Mouse (Mus musculus) neural tube, embryonic 11.5 days (tissue): ENCODE measurements around the gene Ifi44. TPM values are rescaled to one million over a fixed set of nuclear protein-coding genes. Genes with fewer than 3 reads are reported as not detected.

Experiments
- ATAC-seq: fragments of 200-750 bp; cut with Nextera tagmentation; 2 replicates; pipeline ENCODE4 v1.8.0; 2017; ENCODE audit warnings: moderate number of reproducible peaks, mild to moderate bottlenecking, moderate TSS enrichment, moderate library complexity; ENCODE audit not compliant: insufficient read depth, low FRiP score, low TSS enrichment
- DNase-seq: peaks from one replicate; pipeline ENCODE4 v3.0.0-alpha.2; 2015; ENCODE audit warnings: low spot score
- H3K27ac ChIP-seq: fragments of 300-500 bp; sonication (generic); 2 replicates; pipeline ENCODE4 v1.5.1; 2014; ENCODE audit warnings: low read depth, mild to moderate bottlenecking, low read length
- H3K27me3 ChIP-seq: fragments of 300-500 bp; sonication (generic); 2 replicates; pipeline ENCODE4 v1.6.1; 2014; ENCODE audit warnings: mild to moderate bottlenecking, low read length, mixed read lengths; ENCODE audit not compliant: control insufficient read depth, insufficient read depth
- H3K36me3 ChIP-seq: fragments of 300-500 bp; sonication (generic); 2 replicates; pipeline ENCODE4 v1.6.1; 2014; ENCODE audit warnings: mild to moderate bottlenecking, low read length, moderate library complexity, mixed read lengths; ENCODE audit not compliant: control insufficient read depth, insufficient read depth
- H3K4me1 ChIP-seq: fragments of 300-500 bp; sonication (generic); 2 replicates; pipeline ENCODE4 v1.6.1; 2014; ENCODE audit warnings: low read length, mixed read lengths; ENCODE audit not compliant: control insufficient read depth, insufficient read depth
- H3K4me2 ChIP-seq: fragments of 300-500 bp; sonication (generic); 2 replicates; pipeline ENCODE4 v1.6.1; 2014; ENCODE audit warnings: low read depth, mild to moderate bottlenecking, moderate library complexity
- H3K4me3 ChIP-seq: fragments of 300-500 bp; sonication (generic); 2 replicates; pipeline ENCODE4 v1.5.1; 2014; ENCODE audit warnings: low read depth, low read length
- H3K9ac ChIP-seq: fragments of 300-500 bp; sonication (generic); 2 replicates; pipeline ENCODE4 v1.6.1; 2014; ENCODE audit warnings: mild to moderate bottlenecking, low read length
- H3K9me3 ChIP-seq: fragments of 300-500 bp; sonication (generic); 2 replicates; pipeline ENCODE4 v1.6.1; 2016; ENCODE audit warnings: low read length; ENCODE audit not compliant: control insufficient read depth
- WGBS: fragments of 180-500 bp; shearing (Covaris S2); extraction: QIAGEN DNeasy Blood & Tissue Kit; methylation state at CpG from one replicate; pipeline ENCODE4 v1.1.7; 2014; 5-methylcytosine and 5-hydroxymethylcytosine counted together
- polyA plus RNA-seq: library from polyadenylated mRNA; unstranded; fragments of >200 nt; fragmentation: Nextera tagmentation; extraction: Ambion mirVana; gene quantifications from 2 replicates; pipeline ENCODE4 v1.2.1, GENCODE M21; 2014

Ifi44 gene
- 0.11 TPM in 1 of 2 replicates, not detected in the other for polyA plus RNA-seq

- Histone ChIP-seq H3K9me3 (no peaks in the 10 kb centered on the region), H3K4me1 (no peaks in the 10 kb centered on the region), H3K36me3 (no peaks in the 10 kb centered on the region), H3K27ac (no peak within 1 kb of the TSS), H3K9ac (no peak within 1 kb of the TSS), H3K4me2 (no peak within 1 kb of the TSS), H3K27me3 (no peaks in the 10 kb centered on the region), H3K4me3 (no peak within 1 kb of the TSS)
- ATAC-seq (no peak), DNase-seq (no peak)
- WGBS = 89% methylated on average over 7 of the region's 7 CpGs
Measured at GRCm38 (mm10) chr3:151749737-151750136, at the start of gene Ifi44. Gene Ifi44, minus strand, starts transcription at chr3:151749960.

GRCm38 (mm10) chr3:151788622-151789021 lies 38.9 kb upstream of the Ifi44 start:
- 77% methylated on average over 8 of the region's 8 CpGs for WGBS
- ATAC-seq (0 out of 2 replicates have a peak, but pooled peaks have one; percentile 19), DNase-seq (no peak)
- Histone ChIP-seq H3K9ac (no peak overlapping the region), H3K36me3 (no peaks in the 10 kb centered on the region), H3K9me3 (no peaks in the 10 kb centered on the region), H3K4me3 (no peak overlapping the region), H3K27me3 (no peaks in the 10 kb centered on the region), H3K4me1 (no peaks in the 10 kb centered on the region), H3K4me2 (no peak overlapping the region), H3K27ac (no peak overlapping the region)

DNA sequence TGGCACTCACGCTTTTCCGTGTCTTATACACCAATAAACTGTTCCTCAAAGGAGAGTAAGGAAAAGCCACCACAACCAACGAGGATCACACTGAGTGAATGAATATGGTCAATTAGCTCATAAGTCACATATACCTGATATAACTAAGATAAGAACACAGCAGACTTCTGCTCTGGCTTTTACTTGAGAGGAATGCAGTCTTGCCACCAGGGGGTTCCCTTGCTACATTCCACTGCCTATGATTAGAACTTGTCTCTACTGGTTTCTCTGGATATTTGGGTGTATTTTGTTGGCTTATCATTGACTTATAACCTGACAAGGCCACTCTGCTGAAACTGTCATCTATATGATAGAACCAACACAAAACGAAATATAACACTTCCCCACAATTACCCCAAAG lies 25.3 kb upstream of the Ifi44 start:
- no peaks in the 10 kb centered on the region for H3K9me3 ChIP-seq
- no peaks in the 10 kb centered on the region for H3K36me3 ChIP-seq
- 81% methylated on average over 4 of the region's 4 CpGs for WGBS
- H3K4me2 ChIP-seq = no peak overlapping the region
- no peak overlapping the region for H3K9ac ChIP-seq
- H3K27me3 ChIP-seq = no peaks in the 10 kb centered on the region
- DNase-seq = peak; percentile 14
- ATAC-seq = no peak
- no peak overlapping the region for H3K4me3 ChIP-seq
- H3K27ac ChIP-seq = no peak overlapping the region
- no peaks in the 10 kb centered on the region for H3K4me1 ChIP-seq

GRCm38 (mm10) chr3:151771074-151771473 lies 21.3 kb upstream of the Ifi44 start:
- Histone ChIP-seq H3K4me3 (no peak overlapping the region), H3K9ac (no peak overlapping the region), H3K36me3 (no peaks in the 10 kb centered on the region), H3K4me1 (no peaks in the 10 kb centered on the region), H3K27me3 (no peaks in the 10 kb centered on the region), H3K27ac (no peak overlapping the region), H3K9me3 (no peaks in the 10 kb centered on the region), H3K4me2 (no peak overlapping the region)
- 63% methylated on average over 3 of the region's 3 CpGs for WGBS
- ATAC-seq = no peak
- peak; percentile 19 for DNase-seq

DNA sequence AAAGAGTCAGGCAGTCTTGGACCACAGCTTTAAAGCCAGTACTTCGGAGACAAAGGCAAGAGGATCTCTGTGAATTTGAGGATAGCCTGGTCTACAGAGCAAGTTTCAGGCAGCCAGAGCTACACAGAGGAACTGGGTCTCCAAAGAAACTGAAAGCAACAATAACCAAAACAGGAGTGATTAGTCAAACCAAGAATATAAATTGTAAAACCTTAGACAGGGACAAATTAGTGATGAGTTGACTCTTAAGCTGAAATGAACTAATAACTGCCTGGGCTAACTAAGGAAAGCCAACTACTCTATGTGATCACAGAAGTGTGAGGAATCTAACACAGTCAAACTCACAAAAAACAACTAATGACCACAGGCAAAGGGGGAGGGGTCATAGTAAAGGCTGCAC lies 1.2 kb downstream of the Ifi44 start:
- Histone ChIP-seq H3K27me3 (no peaks in the 10 kb centered on the region), H3K36me3 (no peaks in the 10 kb centered on the region), H3K27ac (no peak overlapping the region), H3K4me3 (no peak overlapping the region), H3K4me2 (no peak overlapping the region), H3K4me1 (no peaks in the 10 kb centered on the region), H3K9me3 (no peaks in the 10 kb centered on the region), H3K9ac (no peak overlapping the region)
- DNase-seq = no peak
- ATAC-seq = no peak
- WGBS = 86% methylated on average over 1 of the region's 1 CpGs

DNA sequence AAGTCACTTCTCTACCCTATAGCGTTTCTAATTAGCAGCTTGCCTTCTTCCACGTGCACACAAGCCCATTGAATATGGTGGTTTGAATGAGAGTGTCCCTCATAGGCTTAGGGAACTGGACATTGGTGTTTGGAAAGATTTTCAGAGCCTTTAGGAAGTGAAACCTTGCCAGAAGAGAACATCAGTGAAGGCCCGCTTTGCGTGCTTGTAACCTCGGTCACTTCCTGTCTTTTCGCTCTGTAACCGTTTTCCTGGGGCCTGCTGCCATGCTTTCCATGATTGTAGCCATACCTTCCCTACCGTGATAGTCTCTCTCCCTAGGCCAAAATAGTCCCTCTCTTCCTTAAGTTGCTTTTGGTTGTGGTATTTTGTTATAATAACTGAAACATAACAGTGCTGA lies 3.7 kb downstream of the Ifi44 start:
- DNase-seq = no peak
- no peaks in the 10 kb centered on the region for H3K36me3 ChIP-seq
- H3K4me3 ChIP-seq = no peak overlapping the region
- no peaks in the 10 kb centered on the region for H3K4me1 ChIP-seq
- 89% methylated on average over 8 of the region's 8 CpGs for WGBS
- no peak overlapping the region for H3K4me2 ChIP-seq
- H3K9me3 ChIP-seq = no peaks in the 10 kb centered on the region
- H3K27ac ChIP-seq = no peak overlapping the region
- H3K27me3 ChIP-seq = no peaks in the 10 kb centered on the region
- ATAC-seq = no peak
- no peak overlapping the region for H3K9ac ChIP-seq

DNA sequence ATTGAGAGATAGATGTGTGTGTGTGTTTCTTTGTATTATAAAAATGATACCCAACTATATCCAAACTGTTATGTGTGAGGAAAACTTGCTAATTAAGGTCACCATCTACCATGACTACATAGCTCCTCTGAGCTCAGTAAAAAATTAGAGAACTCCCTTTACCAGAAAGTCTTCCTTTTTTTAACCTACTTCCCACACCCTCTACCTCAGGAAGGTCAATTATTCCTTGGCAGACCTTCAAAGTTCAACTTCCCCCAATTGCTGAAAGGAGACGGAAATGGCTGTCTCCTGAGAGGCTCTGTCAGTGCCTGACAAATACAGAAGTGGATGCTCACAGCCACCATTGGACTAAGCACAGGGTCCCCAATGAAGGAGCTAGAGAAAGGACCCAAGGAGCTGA lies 7.5 kb downstream of the Ifi44 start:
- Histone ChIP-seq H3K36me3 (no peaks in the 10 kb centered on the region), H3K9ac (no peak overlapping the region), H3K4me1 (no peaks in the 10 kb centered on the region), H3K4me3 (no peak overlapping the region), H3K27me3 (no peaks in the 10 kb centered on the region), H3K9me3 (no peaks in the 10 kb centered on the region), H3K27ac (no peak overlapping the region), H3K4me2 (no peak overlapping the region)
- no peak for ATAC-seq
- no peak for DNase-seq
- 67% methylated on average over 1 of the region's 1 CpGs for WGBS

DNA sequence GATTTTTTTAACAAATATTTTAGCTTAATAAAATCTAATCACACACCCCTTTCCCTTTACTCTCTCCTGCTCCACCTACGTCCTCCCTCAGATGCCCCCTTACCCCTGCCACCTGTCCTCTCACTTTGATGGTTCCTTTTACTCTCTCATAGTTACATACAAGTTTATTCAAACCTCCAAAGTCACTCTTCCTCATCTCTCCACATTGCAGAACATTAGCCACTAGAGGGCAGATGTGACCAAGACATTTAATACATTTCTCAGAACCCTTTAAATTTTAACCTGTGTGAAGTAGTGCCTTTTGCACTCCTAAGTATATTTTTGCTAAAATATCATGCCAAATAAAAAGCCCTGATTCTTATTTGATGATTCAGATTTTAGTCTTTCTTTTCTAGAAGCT lies 33.5 kb downstream of the Ifi44 start:
- H3K27ac ChIP-seq = no peak overlapping the region
- no peaks in the 10 kb centered on the region for H3K4me1 ChIP-seq
- DNase-seq (no peak), ATAC-seq (0 out of 2 replicates have a peak, but pooled peaks have one; percentile 61)
- no peaks in the 10 kb centered on the region for H3K27me3 ChIP-seq
- H3K4me3 ChIP-seq = no peak overlapping the region
- no peaks in the 10 kb centered on the region for H3K9me3 ChIP-seq
- no peak overlapping the region for H3K4me2 ChIP-seq
- no peaks in the 10 kb centered on the region for H3K36me3 ChIP-seq
- 50% methylated on average over 1 of the region's 1 CpGs for WGBS
- H3K9ac ChIP-seq = no peak overlapping the region

GRCm38 (mm10) chr3:151707335-151707734 lies 42.4 kb downstream of the Ifi44 start:
- Histone ChIP-seq H3K9me3 (no peaks in the 10 kb centered on the region), H3K27ac (no peak overlapping the region), H3K9ac (no peak overlapping the region), H3K27me3 (no peaks in the 10 kb centered on the region), H3K4me3 (no peak overlapping the region), H3K36me3 (no peaks in the 10 kb centered on the region), H3K4me1 (no peaks in the 10 kb centered on the region), H3K4me2 (no peak overlapping the region)
- WGBS = 94% methylated on average over 4 of the region's 4 CpGs
- no peak for DNase-seq
- no peak for ATAC-seq
